In the genomic region with DNA sequence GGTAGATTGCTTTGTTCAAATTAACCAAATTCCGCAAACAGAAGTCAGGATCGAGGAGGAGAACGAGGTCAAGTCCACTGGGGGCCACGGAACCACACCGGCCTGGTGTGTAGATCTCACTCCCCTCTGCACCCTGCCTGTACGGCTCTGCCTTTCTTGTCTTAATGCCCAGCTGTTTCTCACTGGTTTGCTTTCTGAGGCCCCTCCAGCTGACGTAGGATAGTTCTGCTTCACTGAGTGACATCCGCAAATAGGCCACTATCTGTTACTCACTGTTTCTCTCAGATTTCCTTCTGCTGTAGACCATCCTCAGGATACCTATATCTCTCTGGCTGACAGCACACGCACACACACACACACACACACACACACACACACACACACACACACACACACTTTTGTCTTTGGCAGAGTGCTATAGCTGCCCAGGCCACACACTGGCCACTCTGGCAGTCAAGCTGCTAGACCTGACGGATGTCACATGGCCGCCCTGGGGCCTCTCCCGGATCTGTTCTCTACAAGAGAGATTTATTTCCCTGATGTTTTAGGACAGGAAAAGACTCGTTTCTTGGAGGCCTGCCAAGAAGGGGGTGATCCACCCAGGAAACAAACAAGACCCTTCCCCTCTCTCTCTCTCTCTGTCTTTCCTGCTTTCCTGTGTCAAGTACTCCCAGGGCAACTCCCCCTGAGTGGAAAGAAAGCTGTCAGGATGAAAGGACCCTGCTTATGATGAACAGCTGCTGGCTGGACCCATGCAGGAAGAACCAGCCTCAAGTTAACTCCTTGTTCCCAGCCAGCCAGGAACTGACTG, we compare ENCODE assay signal across 8 mouse cellular contexts.
A peak's percentile ranks its signal among the peaks of the same experiment; 100 is the strongest.
DNase-seq lines count a peak whose midpoint lies in the region; ATAC-seq and TF ChIP-seq lines count a peak whose summit lies in the region.

No protein-coding gene starts in this region.

- DNase-seq in embryo, embryonic 10.5 days (ENCODE audit: low spot score), result peak; percentile 77
- peak; percentile 34 for DNase-seq in heart, adult 8-10 months (ENCODE audit: low spot score)
- peak; percentile 46 for DNase-seq in kidney, adult 18-20 months
- DNase-seq in liver, postnatal 0 days, result peak; percentile 25
- DNase-seq in layer of hippocampus, adult 2 months (ENCODE audit: low spot score in 2 of 2), result no peak
- no peak for DNase-seq in layer of hippocampus, postnatal 14 days (ENCODE audit: low spot score in 2 of 2)
- no peak for DNase-seq in right cerebral cortex, postnatal 4 days

- no peaks in the 10 kb centered on the region for H3K4me1 ChIP-seq in liver, postnatal 0 days (ENCODE audit: insufficient read depth)
- peaks cover 12% of the 10 kb centered on the region; the same call in 1 of the 2 replicates for H3K4me1 ChIP-seq in stomach, embryonic 15.5 days

- no peak for TF ChIP-seq CTCF in liver, postnatal 0 days (IDR thresholded peaks at IDR 0.05; ENCODE audit: low read depth)
- no peak for TF ChIP-seq CTCF in layer of hippocampus, adult 2 months (conservative IDR thresholded peaks at IDR 0.05)

- no peak overlapping the region for H3K4me2 ChIP-seq in liver, postnatal 0 days (ENCODE audit: low read depth, low read length)
- 0 out of 2 replicates have a peak overlapping the region, but pooled peaks have one; percentile 4 for H3K4me2 ChIP-seq in stomach, embryonic 15.5 days

- H3K36me3 ChIP-seq in liver, postnatal 0 days (replicated peaks; ENCODE audit: insufficient read depth, low read length), result no peaks in the 10 kb centered on the region
- H3K36me3 ChIP-seq in stomach, embryonic 15.5 days, result no peaks in the 10 kb centered on the region

- no peak overlapping the region for H3K27ac ChIP-seq in liver, postnatal 0 days (ENCODE audit: low read depth)
- H3K27ac ChIP-seq in stomach, embryonic 15.5 days, result peak overlapping the region; percentile 79
- H3K27ac ChIP-seq in layer of hippocampus, adult 2 months, result no peak overlapping the region

- ATAC-seq in liver, postnatal 0 days, result peak; percentile 43; the same call in 1 of the 2 replicates
- peak; percentile 86 for ATAC-seq in stomach, embryonic 15.5 days (ENCODE audit: insufficient read depth, low FRiP score, low read depth)

- H3K27me3 ChIP-seq in liver, postnatal 0 days (ENCODE audit: insufficient read depth, low read length), result no peaks in the 10 kb centered on the region
- H3K27me3 ChIP-seq in stomach, embryonic 15.5 days (replicated peaks), result no peaks in the 10 kb centered on the region

- H3K4me3 ChIP-seq in liver, postnatal 0 days (ENCODE audit: low read depth, low read length), result no peak overlapping the region
- no peak overlapping the region for H3K4me3 ChIP-seq in stomach, embryonic 15.5 days (replicated peaks)
- H3K4me3 ChIP-seq in layer of hippocampus, adult 2 months, result no peak overlapping the region

- WGBS in liver, postnatal 0 days (ENCODE audit: insufficient replicate concordance), result 42% methylated on average over 13 of the region's 13 CpGs
- WGBS in stomach, embryonic 15.5 days, result 29% methylated on average over 13 of the region's 13 CpGs

- H3K9me3 ChIP-seq in liver, postnatal 0 days (ENCODE audit: low read length), result no peaks in the 10 kb centered on the region
- 0 out of 2 replicates have a peak, but pooled peaks cover 3% of the 10 kb centered on the region for H3K9me3 ChIP-seq in stomach, embryonic 15.5 days

- H3K9ac ChIP-seq in liver, postnatal 0 days (replicated peaks), result no peak overlapping the region
- no peak overlapping the region for H3K9ac ChIP-seq in stomach, embryonic 15.5 days

- TF ChIP-seq EP300 in liver, postnatal 0 days (IDR thresholded peaks at IDR 0.05; ENCODE audit: low read depth), result no peak

Comparison
In these comparisons a context has a peak if more than half of its experiments do, and no peak if none do; other contexts are left out.
1. DNase-seq: peak in embryo, embryonic 10.5 days (single experiment), heart, adult 8-10 months (single experiment), kidney, adult 18-20 months (single experiment) and liver, postnatal 0 days (single experiment); none in layer of hippocampus, adult 2 months (0 of 2), layer of hippocampus, postnatal 14 days (0 of 2) and right cerebral cortex, postnatal 4 days (single experiment).